Mouse (Mus musculus) right cerebral cortex, postnatal 36 days (tissue): Measurements from ENCODE around the gene Mecom.

ENCODE experiments used
- DNase-seq, 2 experiments: peaks; one replicate each; pipeline ENCODE4 v3.0.0; 2022; ENCODE audit warnings: low spot score in 2 of 2, mixed read lengths in 1 of 2

Mecom gene

DNA sequence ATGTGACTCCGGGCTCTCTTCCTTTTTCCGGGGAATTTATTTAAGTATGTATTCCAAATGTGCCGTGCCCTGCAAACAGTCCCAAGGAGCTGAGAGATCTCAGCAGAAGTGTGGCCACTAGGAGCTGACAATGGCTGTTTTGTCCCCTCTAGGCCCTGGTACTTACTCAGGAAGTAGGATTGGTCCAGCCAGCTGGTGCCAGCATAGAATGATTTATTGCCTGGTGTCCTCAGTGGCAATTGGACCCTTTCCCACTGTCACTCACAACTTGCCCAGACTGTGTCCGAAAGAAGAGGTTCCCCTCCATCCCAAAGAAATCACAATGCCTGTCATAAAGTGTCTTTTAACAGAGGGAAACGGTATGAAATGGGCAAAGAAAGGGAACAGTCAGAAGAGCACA is 340.4 kb downstream of the Mecom start:
- DNase-seq: no peak

DNA sequence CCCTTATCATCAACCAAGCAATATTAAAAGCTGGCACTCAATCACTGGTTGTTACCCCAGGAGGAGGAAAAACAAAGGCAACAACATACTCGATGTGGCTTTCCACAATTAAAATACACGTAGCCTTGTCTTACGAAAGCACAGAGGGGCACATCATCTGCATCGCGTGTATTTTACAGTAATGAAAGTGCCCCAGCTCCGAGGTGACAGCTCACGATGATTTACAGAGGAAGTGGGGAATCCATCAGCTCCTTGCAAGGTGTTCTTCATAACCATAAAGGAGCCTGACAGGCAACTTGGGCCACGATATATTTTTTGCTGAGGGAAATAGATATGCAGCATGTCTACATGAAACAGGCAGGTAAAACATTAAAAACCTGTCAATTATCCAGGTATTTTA is 341.7 kb downstream of the Mecom start:
- no peak for DNase-seq

DNA sequence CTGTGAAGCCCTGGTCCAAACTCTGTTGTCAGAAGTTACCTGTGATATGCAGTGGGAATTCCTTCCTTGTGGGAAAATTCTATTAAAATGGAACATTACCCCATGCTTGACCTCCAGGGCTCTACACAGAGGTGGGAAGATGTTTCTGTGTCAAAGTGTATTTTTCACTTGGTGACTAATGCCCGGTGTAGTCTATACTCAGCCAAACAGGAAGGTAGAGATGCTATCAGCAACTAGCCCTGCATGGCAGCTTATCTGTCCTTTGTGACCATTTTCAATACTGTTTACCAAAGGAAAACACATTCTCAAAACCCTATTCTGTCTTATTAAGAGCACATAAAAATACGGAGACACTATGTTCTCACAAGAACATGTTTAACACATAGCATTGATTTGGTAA is 344.0 kb downstream of the Mecom start:
- DNase-seq: no peak

DNA sequence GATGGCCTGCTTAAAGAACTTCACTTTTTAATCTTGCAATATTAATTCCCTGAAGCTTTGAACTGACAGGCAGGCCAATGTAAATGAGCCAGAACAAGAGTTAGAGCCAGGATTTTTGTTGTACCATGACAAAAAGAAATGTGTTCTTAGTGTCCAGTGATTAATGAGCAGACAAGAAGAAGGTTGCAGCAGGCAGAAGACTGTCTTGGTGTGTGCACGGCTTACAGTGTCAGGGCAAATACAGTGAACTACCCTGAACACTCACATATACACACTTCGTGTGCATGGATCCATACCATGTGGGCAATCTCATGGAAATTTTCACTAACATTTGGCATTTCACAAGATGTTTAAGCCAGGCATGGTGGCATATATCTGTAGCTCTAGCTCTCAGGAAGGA is 349.0 kb downstream of the Mecom start:
- no peak for DNase-seq

DNA sequence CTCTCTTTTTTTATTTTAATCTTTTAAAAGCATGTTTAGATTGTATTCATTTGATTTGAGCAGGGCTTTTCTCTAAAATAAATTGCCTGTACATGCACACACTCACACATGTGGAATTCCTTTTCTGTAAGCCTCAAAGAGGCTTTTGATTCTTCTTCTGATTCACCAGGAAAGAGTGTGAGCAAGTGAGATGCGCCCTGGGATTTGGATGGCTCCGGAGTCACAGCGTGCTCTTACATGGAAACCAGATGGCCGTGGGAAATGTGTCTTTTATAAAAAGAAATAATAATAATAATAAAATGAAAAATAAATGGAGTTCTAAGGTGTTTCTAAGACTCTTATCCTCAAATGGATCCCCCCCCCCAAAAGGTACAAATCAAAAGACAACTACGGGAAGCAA is 349.6 kb downstream of the Mecom start:
- no peak for DNase-seq

GRCm38 (mm10) chr3:30195186-30195585 is 352.6 kb downstream of the Mecom start:
- DNase-seq: no peak

DNA sequence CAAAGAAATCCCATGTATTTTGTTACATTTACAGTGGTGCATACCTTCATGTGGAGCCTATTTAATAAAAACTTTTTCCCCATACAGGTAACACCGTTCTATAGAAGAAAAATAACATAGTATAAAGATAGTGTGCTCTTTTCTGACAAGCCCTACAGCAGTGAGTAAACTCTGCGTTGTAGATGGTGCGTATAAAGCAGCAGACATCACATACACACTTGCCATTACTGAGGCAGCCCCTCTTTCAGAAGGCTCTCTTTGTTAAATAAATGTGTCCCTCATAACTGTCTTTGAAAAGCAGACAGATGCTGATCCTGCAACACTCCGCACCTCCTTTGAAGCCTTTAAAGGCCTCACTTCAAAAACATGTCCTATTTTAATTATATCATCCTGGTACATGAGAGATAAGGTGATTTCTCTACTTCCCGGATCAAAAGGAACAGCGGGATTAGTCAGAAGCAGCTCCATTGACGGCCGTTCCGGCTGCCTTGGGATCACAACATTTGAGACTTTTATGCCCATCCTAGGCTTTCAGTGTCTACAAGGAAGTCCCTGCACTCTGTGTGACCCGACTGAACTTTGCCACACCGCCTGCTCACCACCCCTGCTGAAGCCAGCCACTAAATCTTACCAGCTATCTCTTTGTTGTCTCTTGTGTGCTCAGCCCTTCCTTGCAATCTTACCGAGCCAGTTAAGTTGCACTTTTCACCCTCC is 355.4 kb downstream of the Mecom start:
- no peak for DNase-seq

- no peak for DNase-seq
Observed at GRCm38 (mm10) chr3:30189325-30189724, 358.5 kb downstream of the Mecom start.

GRCm38 (mm10) chr3:30187812-30188469 is 359.9 kb downstream of the Mecom start:
- DNase-seq: no peak

DNA sequence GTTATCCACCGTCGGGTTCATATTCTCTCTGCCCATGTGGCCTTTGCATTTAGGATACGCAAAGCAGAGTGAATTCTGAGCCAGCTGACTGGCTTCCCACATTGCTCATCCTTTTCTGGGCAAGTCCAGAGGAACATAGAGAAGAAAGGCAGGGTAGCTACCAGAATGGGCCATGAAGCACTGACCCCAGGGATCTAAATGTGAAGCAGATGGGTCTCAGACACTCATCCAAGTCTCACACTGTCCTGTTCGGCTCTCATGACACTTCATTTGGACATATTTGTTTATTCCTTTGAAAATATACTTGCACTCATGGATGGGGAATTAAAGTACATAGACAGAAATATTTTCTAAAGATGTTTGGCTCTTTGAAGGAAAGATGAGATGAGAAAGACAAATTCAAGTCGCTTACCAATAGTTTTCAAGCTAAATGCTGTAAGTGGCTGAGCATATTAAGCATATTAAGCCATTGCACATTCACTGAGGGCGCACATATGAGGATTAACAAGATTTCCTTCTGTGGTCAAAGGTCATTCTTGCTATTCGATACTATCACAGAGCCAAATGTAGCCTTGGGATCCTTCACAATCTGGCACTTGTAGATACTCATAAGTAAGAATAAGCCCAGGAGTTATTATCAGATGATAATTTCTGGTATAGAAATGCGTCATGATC is 365.9 kb downstream of the Mecom start:
- DNase-seq: no peak

DNA sequence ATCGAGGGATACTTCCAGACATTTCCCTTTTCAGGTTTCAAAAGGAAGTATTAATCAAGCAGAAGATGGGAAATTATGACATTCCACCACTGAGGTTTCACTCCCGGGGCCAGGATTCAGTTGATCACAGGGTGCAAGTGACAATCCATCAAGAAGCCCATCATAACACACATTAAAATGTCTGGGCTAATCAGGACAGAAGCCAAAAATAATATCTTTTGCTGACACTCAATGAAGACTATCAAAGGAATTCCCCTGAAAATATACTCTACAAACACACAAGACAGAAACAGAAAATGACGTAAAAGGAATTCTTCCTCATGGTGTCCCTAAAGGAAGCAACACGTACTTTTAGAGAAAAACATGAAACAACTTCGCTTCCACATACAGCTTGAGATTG is 371.2 kb downstream of the Mecom start:
- DNase-seq: no peak

- no peak for DNase-seq
Observed at GRCm38 (mm10) chr3:30173812-30174211, 374.0 kb downstream of the Mecom start.

DNA sequence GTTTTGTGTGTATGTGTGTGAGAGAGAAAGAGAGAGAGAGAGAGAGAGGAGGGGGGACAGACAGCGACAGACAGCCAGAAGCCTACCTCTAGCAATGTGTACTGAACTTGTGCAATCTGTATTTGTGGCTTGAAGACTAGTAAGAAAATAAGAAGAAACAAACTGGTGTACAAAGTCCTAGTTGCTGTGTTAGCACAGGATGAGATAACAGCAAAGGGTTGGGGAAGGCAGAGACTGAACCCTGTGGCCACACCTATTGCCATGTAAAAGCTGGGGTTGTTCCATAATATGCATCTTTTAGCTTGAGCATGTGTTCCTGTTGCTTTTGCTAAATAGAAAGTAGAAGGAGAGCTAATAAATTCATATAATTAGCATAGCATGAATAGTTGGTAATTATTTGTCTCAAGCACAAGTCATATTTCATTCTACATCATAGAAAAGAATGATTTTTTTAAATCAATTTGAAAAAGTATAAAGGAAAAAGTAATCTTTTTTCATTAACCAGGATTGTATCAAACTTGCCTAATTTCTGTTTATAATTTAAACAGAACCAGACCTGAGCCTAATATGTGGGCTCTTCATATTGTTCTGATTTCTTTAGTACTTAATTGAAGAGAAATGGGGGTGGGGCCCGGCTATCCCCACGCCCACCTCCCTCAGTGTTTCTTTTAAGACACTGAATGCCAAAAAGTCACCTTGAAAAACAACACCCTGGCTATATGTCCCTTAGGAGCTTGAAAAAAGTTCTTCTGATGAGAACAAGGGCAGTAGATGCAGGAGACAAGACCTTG is 379.2 kb downstream of the Mecom start:
- DNase-seq: no peak

DNA sequence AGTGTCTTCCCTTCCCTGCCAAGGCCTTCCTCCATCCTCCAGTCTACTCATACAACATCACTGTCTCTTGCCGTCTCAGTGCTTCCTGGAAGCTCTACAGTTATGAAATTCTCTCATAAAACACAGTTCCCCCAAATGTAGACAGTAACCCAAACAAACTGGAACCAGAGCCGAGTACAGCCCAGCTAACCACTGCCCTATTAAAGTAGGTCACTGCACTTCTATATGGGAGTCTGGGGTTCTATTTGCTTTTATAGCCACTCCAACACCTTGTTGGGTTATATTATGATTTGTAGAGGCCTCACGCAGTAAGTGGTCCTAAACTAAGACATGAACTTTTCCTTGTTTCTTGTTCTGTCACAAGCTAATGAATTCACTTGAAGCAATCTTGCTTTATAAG is 380.8 kb downstream of the Mecom start:
- DNase-seq: no peak

DNA sequence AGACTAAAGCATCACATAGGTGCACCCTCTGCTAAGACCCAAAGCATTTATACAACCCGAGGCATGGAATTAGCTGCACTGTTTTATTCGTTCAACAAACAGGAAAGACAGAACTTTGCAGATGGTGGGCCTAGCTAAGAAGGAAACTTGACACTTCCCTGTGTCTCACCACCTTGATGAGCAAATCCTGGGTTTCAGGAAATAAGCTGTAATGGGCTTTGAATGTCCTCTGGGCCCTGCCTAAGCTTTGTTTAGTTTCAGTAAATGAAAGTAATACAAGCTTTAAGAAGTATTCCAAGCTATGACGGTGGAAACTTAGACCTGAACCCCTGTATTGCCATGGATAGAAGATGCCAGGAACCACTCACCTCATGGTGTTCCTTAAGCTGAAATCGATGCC is 383.0 kb downstream of the Mecom start:
- no peak for DNase-seq

DNA sequence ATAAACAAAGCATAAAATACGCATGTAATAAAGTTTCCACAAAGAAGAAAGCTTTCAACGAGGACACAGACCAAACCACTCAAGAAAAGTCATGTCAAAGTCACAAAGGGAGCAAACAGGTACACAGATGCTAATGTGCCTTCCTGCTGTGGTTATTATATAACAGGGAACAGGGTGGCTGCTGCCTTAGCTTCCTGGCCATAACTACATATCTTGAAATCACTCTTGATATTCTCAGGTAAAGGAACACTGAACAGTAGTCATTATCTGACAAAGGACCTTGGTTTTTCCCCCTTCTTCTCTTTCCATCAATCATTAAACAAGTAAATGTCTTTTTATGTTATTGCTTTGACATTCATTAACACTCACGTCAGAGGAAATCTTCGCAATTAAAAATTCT is 384.4 kb downstream of the Mecom start:
- no peak for DNase-seq

DNA sequence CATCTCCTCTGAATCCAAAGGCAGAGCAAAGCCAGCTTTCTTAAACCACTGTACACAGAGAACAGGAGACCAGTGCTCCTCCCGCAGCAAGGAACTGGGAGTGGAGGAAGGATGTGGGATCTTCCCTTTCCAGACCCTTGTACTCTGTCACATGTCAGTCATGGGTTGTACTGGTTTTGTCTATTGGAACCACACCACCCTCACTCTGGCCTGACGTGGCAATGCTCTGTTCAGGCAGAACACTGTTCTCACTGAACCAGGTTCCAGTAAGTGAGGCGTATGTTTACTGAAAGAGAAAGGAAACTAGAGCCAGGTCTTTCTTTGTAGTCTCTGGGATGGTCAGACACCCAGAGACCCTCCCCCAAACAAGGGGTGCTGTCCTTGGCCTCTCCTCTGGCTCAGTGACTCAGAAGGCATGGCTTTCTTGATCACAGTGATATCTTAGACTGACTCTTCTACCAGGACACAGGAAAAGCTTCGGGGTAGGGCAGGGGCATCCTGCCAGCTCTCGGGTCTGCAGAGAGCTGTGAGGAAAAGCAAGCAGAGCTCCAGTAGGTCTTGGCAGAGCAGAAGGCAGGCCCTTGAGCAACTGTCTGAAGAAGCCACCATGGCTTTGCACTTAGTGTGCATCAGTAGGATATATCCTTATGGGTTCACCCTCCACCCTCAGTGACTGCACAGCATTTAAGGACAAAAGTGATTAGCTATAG is 386.7 kb downstream of the Mecom start:
- DNase-seq: no peak

DNA sequence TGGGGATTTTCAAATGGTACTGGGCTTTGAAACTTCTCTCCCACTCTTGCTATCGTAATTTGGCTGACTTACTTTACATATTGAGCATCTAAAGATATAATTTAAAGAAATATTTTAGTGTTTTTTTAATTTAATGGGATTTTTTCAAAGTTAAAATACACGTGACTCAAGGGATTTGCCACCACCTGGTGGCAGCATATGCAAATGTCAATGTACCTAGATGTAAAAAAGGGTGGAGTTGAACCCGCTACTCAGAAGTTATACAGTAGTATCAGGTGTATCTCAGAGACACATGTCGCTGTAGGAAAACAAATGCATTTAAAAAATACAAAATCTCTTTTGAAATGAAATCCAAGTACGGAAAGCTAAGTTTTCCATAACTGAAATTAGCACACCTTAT is 387.5 kb downstream of the Mecom start:
- no peak for DNase-seq

GRCm38 (mm10) chr3:30157128-30157670 is 390.6 kb downstream of the Mecom start:
- no peak for DNase-seq

GRCm38 (mm10) chr3:30154390-30154789 is 393.4 kb downstream of the Mecom start:
- DNase-seq: no peak

DNA sequence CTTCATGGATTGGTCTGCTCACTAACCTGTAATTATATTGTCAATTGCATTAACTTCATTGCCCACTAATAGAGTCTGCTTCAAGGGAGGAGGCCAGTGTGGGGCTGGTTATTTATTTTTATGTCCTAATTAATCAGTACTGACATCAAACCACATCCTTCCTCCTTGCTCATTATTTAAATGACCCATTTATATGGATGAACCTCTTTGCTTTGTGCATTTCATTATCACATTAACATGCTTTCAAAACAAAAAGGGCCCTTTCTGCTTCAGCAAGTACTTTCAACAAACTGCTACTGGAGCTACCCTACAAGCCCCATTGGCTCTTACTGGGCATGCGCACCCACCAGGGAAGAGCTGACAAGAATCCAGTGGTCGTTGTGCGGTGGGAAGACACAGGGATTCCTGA is 393.9 kb downstream of the Mecom start:
- DNase-seq: no peak
